Mouse (Mus musculus): ENCODE data around the gene Tbcel. TPM values are rescaled to one million over a fixed set of nuclear protein-coding genes. Genes with fewer than 3 reads are reported as not detected.

The Tbcel gene
- polyA plus RNA-seq, 1 experiment from 2014 or later = 6.4 TPM

- H3K4me1 ChIP-seq (replicated peaks; ENCODE audit: control insufficient read depth, insufficient read depth, low read length) = peaks cover 4% of the 10 kb centered on the region; the same call in 1 of the 2 replicates
- no peak overlapping the region for H3K27ac ChIP-seq (ENCODE audit: low read depth, low read length)
- no peak for ATAC-seq (replicated peaks; ENCODE audit: low FRiP score)
- WGBS = 7% methylated on average over 36 of the region's 36 CpGs
- peak overlapping the region; percentile 57 for H3K4me2 ChIP-seq
- H3K36me3 ChIP-seq (ENCODE audit: control insufficient read depth, insufficient read depth, low read length) = no peaks in the 10 kb centered on the region
- H3K9me3 ChIP-seq (ENCODE audit: control insufficient read depth, low read length) = no peaks in the 10 kb centered on the region
- peaks cover 17% of the 10 kb centered on the region for H3K27me3 ChIP-seq (replicated peaks; ENCODE audit: control insufficient read depth, insufficient read depth, low read length)
- peak overlapping the region; percentile 33 for H3K4me3 ChIP-seq (ENCODE audit: low read depth, low read length)
- DNase-seq (ENCODE audit: low spot score) = peak; percentile 38
- H3K9ac ChIP-seq (ENCODE audit: low read depth, low read length) = no peak overlapping the region
These were observed 13.0 kb upstream of the Tbcel start for GRCm38 (mm10) chr9:42520587-42521084.

- Histone ChIP-seq H3K4me1 (replicated peaks; ENCODE audit: control insufficient read depth, insufficient read depth, low read length) (peaks cover 4% of the 10 kb centered on the region; the same call in 1 of the 2 replicates), H3K27me3 (replicated peaks; ENCODE audit: control insufficient read depth, insufficient read depth, low read length) (peaks cover 17% of the 10 kb centered on the region), H3K4me3 (ENCODE audit: low read depth, low read length) (no peak overlapping the region), H3K9ac (ENCODE audit: low read depth, low read length) (no peak overlapping the region), H3K9me3 (ENCODE audit: control insufficient read depth, low read length) (no peaks in the 10 kb centered on the region), H3K4me2 (no peak overlapping the region), H3K36me3 (ENCODE audit: control insufficient read depth, insufficient read depth, low read length) (no peaks in the 10 kb centered on the region), H3K27ac (ENCODE audit: low read depth, low read length) (no peak overlapping the region)
- no peak for ATAC-seq (replicated peaks; ENCODE audit: low FRiP score)
- WGBS = 76% methylated on average over 14 of the region's 14 CpGs
- no peak for DNase-seq (ENCODE audit: low spot score)
These were observed 10.6 kb upstream of the Tbcel start for GRCm38 (mm10) chr9:42518163-42518562.

DNA sequence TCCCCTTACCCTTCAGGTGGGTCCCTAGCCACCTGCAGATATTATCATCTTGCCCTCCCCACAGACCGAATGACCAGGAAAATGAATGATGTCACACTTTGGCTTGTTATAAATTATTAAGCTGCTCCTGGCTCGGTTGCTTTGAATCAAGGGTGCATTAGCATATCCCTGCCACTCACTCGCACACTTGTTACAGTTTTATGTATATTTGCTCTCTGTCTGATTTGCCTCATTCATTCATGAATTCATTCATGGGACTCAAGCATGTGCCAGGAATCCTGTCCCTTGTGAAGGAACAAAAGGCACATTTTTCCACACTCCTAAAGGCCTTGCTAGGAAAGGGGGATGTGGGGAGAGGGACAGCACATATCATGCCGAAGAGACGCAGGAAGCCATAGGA, 5.5 kb upstream of the Tbcel start:
- Histone ChIP-seq H3K27me3 (replicated peaks; ENCODE audit: control insufficient read depth, insufficient read depth, low read length) (no peaks in the 10 kb centered on the region), H3K9ac (ENCODE audit: low read depth, low read length) (no peak overlapping the region), H3K4me2 (no peak overlapping the region), H3K4me3 (ENCODE audit: low read depth, low read length) (no peak overlapping the region), H3K36me3 (ENCODE audit: control insufficient read depth, insufficient read depth, low read length) (no peaks in the 10 kb centered on the region), H3K27ac (ENCODE audit: low read depth, low read length) (no peak overlapping the region), H3K9me3 (ENCODE audit: control insufficient read depth, low read length) (no peaks in the 10 kb centered on the region), H3K4me1 (replicated peaks; ENCODE audit: control insufficient read depth, insufficient read depth, low read length) (no peaks in the 10 kb centered on the region; the same call in 1 of the 2 replicates)
- ATAC-seq (replicated peaks; ENCODE audit: low FRiP score) (no peak), DNase-seq (ENCODE audit: low spot score) (no peak)
- 79% methylated on average over 5 of the region's 5 CpGs for WGBS

GRCm38 (mm10) chr9:42512312-42512711, 4.7 kb upstream of the Tbcel start:
- whole genome bisulfite sequencing = 70% methylated on average over 4 of the region's 4 CpGs
- no peaks in the 10 kb centered on the region for H3K36me3 ChIP-seq (ENCODE audit: control insufficient read depth, insufficient read depth, low read length)
- no peaks in the 10 kb centered on the region; the same call in 1 of the 2 replicates for H3K4me1 ChIP-seq (replicated peaks; ENCODE audit: control insufficient read depth, insufficient read depth, low read length)
- ATAC-seq (replicated peaks; ENCODE audit: low FRiP score) (no peak), DNase-seq (ENCODE audit: low spot score) (no peak)
- H3K27ac ChIP-seq (ENCODE audit: low read depth, low read length) = no peak overlapping the region
- H3K4me3 ChIP-seq (ENCODE audit: low read depth, low read length) = no peak overlapping the region
- H3K9me3 ChIP-seq (ENCODE audit: control insufficient read depth, low read length) = no peaks in the 10 kb centered on the region
- no peaks in the 10 kb centered on the region for H3K27me3 ChIP-seq (replicated peaks; ENCODE audit: control insufficient read depth, insufficient read depth, low read length)
- no peak overlapping the region for H3K4me2 ChIP-seq
- no peak overlapping the region for H3K9ac ChIP-seq (ENCODE audit: low read depth, low read length)

- DNase-seq (ENCODE audit: low spot score) (no peak), ATAC-seq (replicated peaks; ENCODE audit: low FRiP score) (no peak)
- H3K4me1 ChIP-seq (replicated peaks; ENCODE audit: control insufficient read depth, insufficient read depth, low read length) = no peaks in the 10 kb centered on the region; the same call in 1 of the 2 replicates
- H3K4me3 ChIP-seq (ENCODE audit: low read depth, low read length) = no peak overlapping the region
- H3K4me2 ChIP-seq = no peak overlapping the region
- H3K9ac ChIP-seq (ENCODE audit: low read depth, low read length) = no peak overlapping the region
- H3K36me3 ChIP-seq (ENCODE audit: control insufficient read depth, insufficient read depth, low read length) = no peaks in the 10 kb centered on the region
- 75% methylated on average over 7 of the region's 7 CpGs for WGBS
- no peaks in the 10 kb centered on the region for H3K9me3 ChIP-seq (ENCODE audit: control insufficient read depth, low read length)
- no peak overlapping the region for H3K27ac ChIP-seq (ENCODE audit: low read depth, low read length)
- no peaks in the 10 kb centered on the region for H3K27me3 ChIP-seq (replicated peaks; ENCODE audit: control insufficient read depth, insufficient read depth, low read length)
These were observed 626 bp upstream of the Tbcel start for GRCm38 (mm10) chr9:42508235-42508634.

- H3K4me3 ChIP-seq (ENCODE audit: low read depth, low read length) = no peak overlapping the region
- no peaks in the 10 kb centered on the region; the same call in 1 of the 2 replicates for H3K4me1 ChIP-seq (replicated peaks; ENCODE audit: control insufficient read depth, insufficient read depth, low read length)
- no peaks in the 10 kb centered on the region for H3K27me3 ChIP-seq (replicated peaks; ENCODE audit: control insufficient read depth, insufficient read depth, low read length)
- DNase-seq (ENCODE audit: low spot score) (no peak), ATAC-seq (replicated peaks; ENCODE audit: low FRiP score) (no peak)
- no peaks in the 10 kb centered on the region for H3K36me3 ChIP-seq (ENCODE audit: control insufficient read depth, insufficient read depth, low read length)
- 31% methylated on average over 1 of the region's 1 CpGs for WGBS
- no peak overlapping the region for H3K9ac ChIP-seq (ENCODE audit: low read depth, low read length)
- H3K27ac ChIP-seq (ENCODE audit: low read depth, low read length) = no peak overlapping the region
- H3K4me2 ChIP-seq = no peak overlapping the region
- no peaks in the 10 kb centered on the region for H3K9me3 ChIP-seq (ENCODE audit: control insufficient read depth, low read length)
These were observed 587 bp downstream of the Tbcel start for GRCm38 (mm10) chr9:42507022-42507421.

GRCm38 (mm10) chr9:42504971-42505510, 2.6 kb downstream of the Tbcel start:
- DNase-seq (ENCODE audit: low spot score) = no peak
- no peak overlapping the region for H3K27ac ChIP-seq (ENCODE audit: low read depth, low read length)
- no peak overlapping the region for H3K9ac ChIP-seq (ENCODE audit: low read depth, low read length)
- H3K27me3 ChIP-seq (replicated peaks; ENCODE audit: control insufficient read depth, insufficient read depth, low read length) = no peaks in the 10 kb centered on the region
- H3K9me3 ChIP-seq (ENCODE audit: control insufficient read depth, low read length) = no peaks in the 10 kb centered on the region
- no peak for ATAC-seq (replicated peaks; ENCODE audit: low FRiP score)
- no peak overlapping the region for H3K4me2 ChIP-seq
- H3K4me3 ChIP-seq (ENCODE audit: low read depth, low read length) = no peak overlapping the region
- H3K4me1 ChIP-seq (replicated peaks; ENCODE audit: control insufficient read depth, insufficient read depth, low read length) = no peaks in the 10 kb centered on the region; the same call in 1 of the 2 replicates
- 79% methylated on average over 3 of the region's 3 CpGs for WGBS
- H3K36me3 ChIP-seq (ENCODE audit: control insufficient read depth, insufficient read depth, low read length) = no peaks in the 10 kb centered on the region

- DNase-seq (ENCODE audit: low spot score) = no peak
- Histone ChIP-seq H3K27ac (ENCODE audit: low read depth, low read length) (no peak overlapping the region), H3K36me3 (ENCODE audit: control insufficient read depth, insufficient read depth, low read length) (no peaks in the 10 kb centered on the region), H3K4me3 (ENCODE audit: low read depth, low read length) (no peak overlapping the region), H3K9me3 (ENCODE audit: control insufficient read depth, low read length) (no peaks in the 10 kb centered on the region), H3K4me1 (replicated peaks; ENCODE audit: control insufficient read depth, insufficient read depth, low read length) (no peaks in the 10 kb centered on the region; the same call in 1 of the 2 replicates), H3K4me2 (no peak overlapping the region), H3K9ac (ENCODE audit: low read depth, low read length) (no peak overlapping the region), H3K27me3 (replicated peaks; ENCODE audit: control insufficient read depth, insufficient read depth, low read length) (no peaks in the 10 kb centered on the region)
- WGBS = 78% methylated on average over 11 of the region's 11 CpGs
- no peak for ATAC-seq (replicated peaks; ENCODE audit: low FRiP score)
These were observed 3.0 kb downstream of the Tbcel start for GRCm38 (mm10) chr9:42504559-42504958.

DNA sequence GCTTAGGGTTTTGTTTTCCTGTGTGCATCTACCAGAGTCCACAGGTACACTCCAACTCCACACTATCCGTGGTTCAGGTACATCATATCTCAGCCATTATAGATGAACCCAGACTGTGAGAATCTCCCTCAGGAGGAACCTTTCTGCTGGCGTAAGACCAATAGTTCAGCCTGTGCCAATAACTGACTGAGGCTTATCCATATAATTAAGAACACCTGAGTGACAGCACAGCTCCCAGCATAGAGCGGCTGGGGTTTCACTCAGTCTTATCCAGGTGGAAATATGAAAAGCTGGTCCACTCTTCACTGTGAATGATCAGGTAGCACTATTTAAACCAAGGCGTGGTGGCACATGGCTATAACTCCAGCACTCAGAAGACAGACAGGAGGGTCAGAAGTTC, 3.9 kb downstream of the Tbcel start:
- Histone ChIP-seq H3K4me1 (replicated peaks; ENCODE audit: control insufficient read depth, insufficient read depth, low read length) (no peaks in the 10 kb centered on the region; the same call in 1 of the 2 replicates), H3K9ac (ENCODE audit: low read depth, low read length) (no peak overlapping the region), H3K27me3 (replicated peaks; ENCODE audit: control insufficient read depth, insufficient read depth, low read length) (no peaks in the 10 kb centered on the region), H3K36me3 (ENCODE audit: control insufficient read depth, insufficient read depth, low read length) (no peaks in the 10 kb centered on the region), H3K4me2 (no peak overlapping the region), H3K9me3 (ENCODE audit: control insufficient read depth, low read length) (no peaks in the 10 kb centered on the region), H3K27ac (ENCODE audit: low read depth, low read length) (no peak overlapping the region), H3K4me3 (ENCODE audit: low read depth, low read length) (no peak overlapping the region)
- 81% methylated on average over 4 of the region's 4 CpGs for WGBS
- ATAC-seq (replicated peaks; ENCODE audit: low FRiP score) (no peak), DNase-seq (ENCODE audit: low spot score) (no peak)

Data from liver, embryonic 11.5 days (tissue).